Mouse (Mus musculus): ENCODE data around the gene Pank2.

GRCm38 (mm10) chr2:131307822-131308221 lies 45.5 kb downstream of the Pank2 start:
- TF ChIP-seq EP300 (IDR thresholded peaks at IDR 0.05; ENCODE audit: low read depth) (no peak), CTCF (IDR thresholded peaks at IDR 0.05; ENCODE audit: low read depth) (no peak)

Data from liver, postnatal 0 days (tissue).